Mouse (Mus musculus): ENCODE results near the gene Naaladl2. TPM values are rescaled to one million over a fixed set of nuclear protein-coding genes. Genes with fewer than 3 reads are reported as not detected.

Gene Naaladl2
- polyA plus RNA-seq, 1 experiment from 2014 or later: 3.8 TPM

GRCm38 (mm10) chr3:24921811-24922210, 222.2 kb downstream of the Naaladl2 start:
- WGBS: 36% methylated on average over 2 of the region's 2 CpGs
- Histone ChIP-seq H3K9me3 (replicated peaks) (no peaks in the 10 kb centered on the region), H3K27me3 (no peaks in the 10 kb centered on the region), H3K27ac (no peak overlapping the region), H3K4me1 (no peaks in the 10 kb centered on the region), H3K36me3 (no peaks in the 10 kb centered on the region), H3K9ac (no peak overlapping the region), H3K4me2 (no peak overlapping the region), H3K4me3 (replicated peaks) (no peak overlapping the region)
- ATAC-seq (replicated peaks; ENCODE audit: low FRiP score): no peak

- no peak for ATAC-seq (replicated peaks; ENCODE audit: low FRiP score)
- no peak overlapping the region for H3K27ac ChIP-seq
- no peak overlapping the region for H3K4me2 ChIP-seq
- H3K36me3 ChIP-seq: no peaks in the 10 kb centered on the region
- WGBS: 24% methylated on average over 6 of the region's 6 CpGs
- H3K27me3 ChIP-seq: no peaks in the 10 kb centered on the region
- no peak overlapping the region for H3K4me3 ChIP-seq (replicated peaks)
- H3K9ac ChIP-seq: no peak overlapping the region
- no peaks in the 10 kb centered on the region for H3K9me3 ChIP-seq (replicated peaks)
- H3K4me1 ChIP-seq: no peaks in the 10 kb centered on the region
These were observed 222.7 kb downstream of the Naaladl2 start for GRCm38 (mm10) chr3:24921401-24921800.

GRCm38 (mm10) chr3:24905425-24905960, 238.6 kb downstream of the Naaladl2 start:
- Histone ChIP-seq H3K36me3 (no peaks in the 10 kb centered on the region), H3K27ac (no peak overlapping the region), H3K9me3 (replicated peaks) (no peaks in the 10 kb centered on the region), H3K9ac (no peak overlapping the region), H3K4me2 (no peak overlapping the region), H3K4me3 (replicated peaks) (no peak overlapping the region), H3K4me1 (no peaks in the 10 kb centered on the region), H3K27me3 (no peaks in the 10 kb centered on the region)
- ATAC-seq (replicated peaks; ENCODE audit: low FRiP score): no peak
- WGBS: 86% methylated on average over 3 of the region's 3 CpGs

- Histone ChIP-seq H3K9me3 (replicated peaks) (no peaks in the 10 kb centered on the region), H3K4me3 (replicated peaks) (no peak overlapping the region), H3K27ac (no peak overlapping the region), H3K27me3 (no peaks in the 10 kb centered on the region), H3K4me1 (no peaks in the 10 kb centered on the region), H3K4me2 (no peak overlapping the region), H3K36me3 (no peaks in the 10 kb centered on the region), H3K9ac (no peak overlapping the region)
- 0 out of 2 replicates have a peak, but pooled peaks have one; percentile 15 for ATAC-seq (replicated peaks; ENCODE audit: low FRiP score)
- WGBS: 86% methylated on average over 3 of the region's 3 CpGs
These were observed 255.3 kb downstream of the Naaladl2 start for GRCm38 (mm10) chr3:24888801-24889200.

GRCm38 (mm10) chr3:24872254-24872653, 271.8 kb downstream of the Naaladl2 start:
- no peaks in the 10 kb centered on the region for H3K4me1 ChIP-seq
- no peak for ATAC-seq (replicated peaks; ENCODE audit: low FRiP score)
- H3K9ac ChIP-seq: no peak overlapping the region
- 83% methylated on average over 1 of the region's 1 CpGs for WGBS
- H3K36me3 ChIP-seq: no peaks in the 10 kb centered on the region
- H3K27me3 ChIP-seq: no peaks in the 10 kb centered on the region
- H3K27ac ChIP-seq: no peak overlapping the region
- no peak overlapping the region for H3K4me2 ChIP-seq
- no peak overlapping the region for H3K4me3 ChIP-seq (replicated peaks)
- H3K9me3 ChIP-seq (replicated peaks): no peaks in the 10 kb centered on the region

- no peak overlapping the region for H3K9ac ChIP-seq
- H3K9me3 ChIP-seq (replicated peaks): no peaks in the 10 kb centered on the region
- no peaks in the 10 kb centered on the region for H3K4me1 ChIP-seq
- no peak overlapping the region for H3K4me3 ChIP-seq (replicated peaks)
- no peaks in the 10 kb centered on the region for H3K36me3 ChIP-seq
- WGBS: 74% methylated on average over 2 of the region's 2 CpGs
- ATAC-seq (replicated peaks; ENCODE audit: low FRiP score): no peak
- no peak overlapping the region for H3K27ac ChIP-seq
- H3K27me3 ChIP-seq: no peaks in the 10 kb centered on the region
- no peak overlapping the region for H3K4me2 ChIP-seq
These were observed 291.1 kb downstream of the Naaladl2 start for GRCm38 (mm10) chr3:24852936-24853335.

- H3K4me1 ChIP-seq: no peaks in the 10 kb centered on the region
- no peak overlapping the region for H3K4me2 ChIP-seq
- no peaks in the 10 kb centered on the region for H3K36me3 ChIP-seq
- ATAC-seq (replicated peaks; ENCODE audit: low FRiP score): no peak
- H3K9me3 ChIP-seq (replicated peaks): no peaks in the 10 kb centered on the region
- no peak overlapping the region for H3K9ac ChIP-seq
- WGBS: 68% methylated on average over 2 of the region's 2 CpGs
- H3K27me3 ChIP-seq: no peaks in the 10 kb centered on the region
- H3K27ac ChIP-seq: no peak overlapping the region
- H3K4me3 ChIP-seq (replicated peaks): no peak overlapping the region
These were observed 347.3 kb downstream of the Naaladl2 start for GRCm38 (mm10) chr3:24796739-24797138.

GRCm38 (mm10) chr3:24787451-24788148, 356.5 kb downstream of the Naaladl2 start:
- 70% methylated on average over 1 of the region's 1 CpGs for WGBS
- Histone ChIP-seq H3K4me3 (replicated peaks) (no peak overlapping the region), H3K4me2 (no peak overlapping the region), H3K4me1 (0 out of 2 replicates have a peak, but pooled peaks cover 3% of the 10 kb centered on the region), H3K27ac (no peak overlapping the region), H3K9ac (no peak overlapping the region), H3K27me3 (no peaks in the 10 kb centered on the region), H3K36me3 (no peaks in the 10 kb centered on the region), H3K9me3 (replicated peaks) (no peaks in the 10 kb centered on the region)
- no peak for ATAC-seq (replicated peaks; ENCODE audit: low FRiP score)

- H3K27me3 ChIP-seq: no peaks in the 10 kb centered on the region
- 86% methylated on average over 3 of the region's 3 CpGs for WGBS
- no peak overlapping the region for H3K4me2 ChIP-seq
- H3K36me3 ChIP-seq: no peaks in the 10 kb centered on the region
- no peak overlapping the region for H3K4me3 ChIP-seq (replicated peaks)
- 0 out of 2 replicates have a peak, but pooled peaks cover 3% of the 10 kb centered on the region for H3K4me1 ChIP-seq
- H3K9me3 ChIP-seq (replicated peaks): no peaks in the 10 kb centered on the region
- no peak; the same call in 1 of the 2 replicates for ATAC-seq (replicated peaks; ENCODE audit: low FRiP score)
- H3K27ac ChIP-seq: 0 out of 2 replicates have a peak overlapping the region, but pooled peaks have one; percentile 27
- H3K9ac ChIP-seq: no peak overlapping the region
These were observed 360.0 kb downstream of the Naaladl2 start for GRCm38 (mm10) chr3:24784108-24784507.

GRCm38 (mm10) chr3:24783462-24783829, 360.6 kb downstream of the Naaladl2 start:
- no peak overlapping the region for H3K9ac ChIP-seq
- H3K27me3 ChIP-seq: no peaks in the 10 kb centered on the region
- no peaks in the 10 kb centered on the region for H3K9me3 ChIP-seq (replicated peaks)
- peak overlapping the region; percentile 46 for H3K4me2 ChIP-seq
- 0 out of 2 replicates have a peak, but pooled peaks cover 3% of the 10 kb centered on the region for H3K4me1 ChIP-seq
- peak overlapping the region; percentile 80 for H3K27ac ChIP-seq
- WGBS: 43% methylated on average over 7 of the region's 7 CpGs
- H3K36me3 ChIP-seq: no peaks in the 10 kb centered on the region
- peak overlapping the region; percentile 31 for H3K4me3 ChIP-seq (replicated peaks)
- peak; percentile 88 for ATAC-seq (replicated peaks; ENCODE audit: low FRiP score)

- Histone ChIP-seq H3K27me3 (no peaks in the 10 kb centered on the region), H3K9ac (no peak overlapping the region), H3K27ac (peak overlapping the region; percentile 80), H3K4me1 (0 out of 2 replicates have a peak, but pooled peaks cover 3% of the 10 kb centered on the region), H3K4me3 (replicated peaks) (peak overlapping the region; percentile 31), H3K36me3 (no peaks in the 10 kb centered on the region), H3K4me2 (peak overlapping the region; percentile 46), H3K9me3 (replicated peaks) (no peaks in the 10 kb centered on the region)
- ATAC-seq (replicated peaks; ENCODE audit: low FRiP score): peak; percentile 73
- 43% methylated on average over 10 of the region's 10 CpGs for WGBS
These were observed 361.1 kb downstream of the Naaladl2 start for GRCm38 (mm10) chr3:24782784-24783461.

- ATAC-seq (replicated peaks; ENCODE audit: low FRiP score): no peak
- no peak overlapping the region for H3K27ac ChIP-seq
- 96% methylated on average over 2 of the region's 2 CpGs for WGBS
- no peak overlapping the region for H3K4me2 ChIP-seq
- H3K9ac ChIP-seq: no peak overlapping the region
- 0 out of 2 replicates have a peak, but pooled peaks cover 3% of the 10 kb centered on the region for H3K4me1 ChIP-seq
- no peaks in the 10 kb centered on the region for H3K27me3 ChIP-seq
- H3K9me3 ChIP-seq (replicated peaks): no peaks in the 10 kb centered on the region
- no peak overlapping the region for H3K4me3 ChIP-seq (replicated peaks)
- H3K36me3 ChIP-seq: no peaks in the 10 kb centered on the region
These were observed 362.4 kb downstream of the Naaladl2 start for GRCm38 (mm10) chr3:24781687-24782086.

All from kidney, embryonic 15.5 days (tissue).